Mouse (Mus musculus) olfactory bulb, adult 2 months (tissue): ENCODE results near the gene Poldip3.

Experiments used
- CTCF ChIP-seq: fragments of 200-500 bp; IDR thresholded peaks from 2 replicates; pipeline ENCODE4 v1.5.1; 2012; ENCODE audit warnings: low read depth, mild to moderate bottlenecking, low read length, moderate library complexity; ENCODE audit not compliant: insufficient read depth
- POLR2A ChIP-seq: fragments of 200-500 bp; IDR thresholded peaks from 2 replicates; pipeline ENCODE4 v1.6.1; 2012; ENCODE audit warnings: mild to moderate bottlenecking, low read depth, low read length, moderate library complexity; ENCODE audit not compliant: insufficient read depth

- TF ChIP-seq CTCF (no peak), POLR2A (no peak)
Measured at GRCm38 (mm10) chr15:83115071-83115470, 34.1 kb downstream of the Poldip3 start.
